Mouse (Mus musculus) testis, postnatal 10 days (tissue): ENCODE measurements around the gene Hip1r.

Experiments used
- DNase-seq: peaks from one replicate; pipeline ENCODE4 v3.0.0; 2021; ENCODE audit warnings: low spot score

Hip1r gene

GRCm38 (mm10) chr5:123974179-123974485 is 704 bp downstream of the Hip1r start:
- no peak for DNase-seq

- no peak for DNase-seq
Observed at GRCm38 (mm10) chr5:123974616-123975111, 1.2 kb downstream of the Hip1r start.

GRCm38 (mm10) chr5:123975668-123976180 is 2.3 kb downstream of the Hip1r start:
- DNase-seq: no peak

- DNase-seq: no peak
Observed at GRCm38 (mm10) chr5:123977231-123977630, 3.8 kb downstream of the Hip1r start.

GRCm38 (mm10) chr5:123978131-123978530 is 4.7 kb downstream of the Hip1r start:
- no peak for DNase-seq

- no peak for DNase-seq
Observed at GRCm38 (mm10) chr5:123979221-123979979, 6.0 kb downstream of the Hip1r start.

GRCm38 (mm10) chr5:123979980-123980369 is 6.5 kb downstream of the Hip1r start:
- no peak for DNase-seq

GRCm38 (mm10) chr5:123980521-123981249 is 7.3 kb downstream of the Hip1r start:
- DNase-seq: no peak

- DNase-seq: no peak
Observed at GRCm38 (mm10) chr5:123981250-123981554, 7.8 kb downstream of the Hip1r start.

- DNase-seq: no peak
Observed at GRCm38 (mm10) chr5:123982838-123983237, 9.4 kb downstream of the Hip1r start.

- no peak for DNase-seq
Observed at GRCm38 (mm10) chr5:123985434-123985833, 12.0 kb downstream of the Hip1r start.

GRCm38 (mm10) chr5:123986925-123987324 is 13.5 kb downstream of the Hip1r start:
- no peak for DNase-seq

- no peak for DNase-seq
Observed at GRCm38 (mm10) chr5:123987511-123987910, 14.1 kb downstream of the Hip1r start.

- DNase-seq: no peak
Observed at GRCm38 (mm10) chr5:123989941-123990885, 16.8 kb downstream of the Hip1r start.

- DNase-seq: no peak
Observed at GRCm38 (mm10) chr5:123991321-123991720, 17.9 kb downstream of the Hip1r start.

GRCm38 (mm10) chr5:123992193-123992637 is 18.8 kb downstream of the Hip1r start:
- no peak for DNase-seq

- DNase-seq: peak; percentile 91
Observed at GRCm38 (mm10) chr5:123992794-123993193, 19.4 kb downstream of the Hip1r start.

GRCm38 (mm10) chr5:123993263-123994036 is 20.0 kb downstream of the Hip1r start:
- no peak for DNase-seq

- no peak for DNase-seq
Observed at GRCm38 (mm10) chr5:123994468-123994867, 21.0 kb downstream of the Hip1r start.

- DNase-seq: no peak
Observed at GRCm38 (mm10) chr5:123995388-123995787, 22.0 kb downstream of the Hip1r start.

GRCm38 (mm10) chr5:123996194-123996593 is 22.8 kb downstream of the Hip1r start:
- DNase-seq: peak; percentile 74
